Mouse (Mus musculus): ENCODE data around the gene Tspan7. TPM values are rescaled to one million over a fixed set of nuclear protein-coding genes. Genes with fewer than 3 reads are reported as not detected.

Tspan7 gene
- 0.37 TPM in 1 of 2 replicates, not detected in the other for polyA plus RNA-seq (2012; ENCODE audit: insufficient read depth, low replicate concordance)

- H3K4me3 ChIP-seq (replicated peaks) = peak within 1 kb of the TSS; percentile 69
These were observed at the start of gene Tspan7 for GRCm38 (mm10) chrX:10484872-10485569. Tspan7 (plus strand) TSS chrX:10485158.

GRCm38 (mm10) chrX:10449323-10449980, 35.5 kb upstream of the Tspan7 start:
- H3K9me3 ChIP-seq = no peaks in the 10 kb centered on the region
- no peaks in the 10 kb centered on the region for H3K36me3 ChIP-seq (replicated peaks; ENCODE audit: low read length)
- no peaks in the 10 kb centered on the region for H3K4me1 ChIP-seq
- no peak for TF ChIP-seq GATA1 (IDR thresholded peaks at IDR 0.05; ENCODE audit: borderline replicate concordance, low read length)
- no peak for TF ChIP-seq FLI1 (IDR thresholded peaks at IDR 0.05; ENCODE audit: low read length)
- H3K4me3 ChIP-seq (replicated peaks) = no peak overlapping the region
- peaks cover 2% of the 10 kb centered on the region for H3K27me3 ChIP-seq (replicated peaks)

More at GRCm38 (mm10) chrX:10484872-10485569, at the start of gene Tspan7:
- Histone ChIP-seq H3K27me3 (replicated peaks) (peaks cover 28% of the 10 kb centered on the region), H3K4me1 (peaks cover 2% of the 10 kb centered on the region; the same call in 1 of the 2 replicates), H3K36me3 (replicated peaks; ENCODE audit: low read length) (no peaks in the 10 kb centered on the region), H3K9me3 (0 out of 2 replicates have a peak, but pooled peaks cover 3% of the 10 kb centered on the region)
- TF ChIP-seq GATA1 (IDR thresholded peaks at IDR 0.05; ENCODE audit: borderline replicate concordance, low read length) = no peak
- TF ChIP-seq FLI1 (IDR thresholded peaks at IDR 0.05; ENCODE audit: low read length) = no peak

GRCm38 (mm10) chrX:10450143-10451060, 34.6 kb upstream of the Tspan7 start:
- H3K4me3 ChIP-seq (replicated peaks) = no peak overlapping the region
- H3K36me3 ChIP-seq (replicated peaks; ENCODE audit: low read length) = no peaks in the 10 kb centered on the region
- no peaks in the 10 kb centered on the region for H3K4me1 ChIP-seq
- H3K9me3 ChIP-seq = no peaks in the 10 kb centered on the region
- peaks cover 2% of the 10 kb centered on the region for H3K27me3 ChIP-seq (replicated peaks)
- TF ChIP-seq FLI1 (IDR thresholded peaks at IDR 0.05; ENCODE audit: low read length) = no peak
- TF ChIP-seq GATA1 (IDR thresholded peaks at IDR 0.05; ENCODE audit: borderline replicate concordance, low read length) = no peak

GRCm38 (mm10) chrX:10453798-10454197, 31.2 kb upstream of the Tspan7 start:
- no peak for TF ChIP-seq GATA1 (IDR thresholded peaks at IDR 0.05; ENCODE audit: borderline replicate concordance, low read length)
- TF ChIP-seq FLI1 (IDR thresholded peaks at IDR 0.05; ENCODE audit: low read length) = no peak
- H3K9me3 ChIP-seq = no peaks in the 10 kb centered on the region
- no peak overlapping the region for H3K4me3 ChIP-seq (replicated peaks)
- H3K36me3 ChIP-seq (replicated peaks; ENCODE audit: low read length) = no peaks in the 10 kb centered on the region
- no peaks in the 10 kb centered on the region for H3K4me1 ChIP-seq
- H3K27me3 ChIP-seq (replicated peaks) = peaks cover 3% of the 10 kb centered on the region

GRCm38 (mm10) chrX:10457256-10457655, 27.7 kb upstream of the Tspan7 start:
- Histone ChIP-seq H3K4me1 (no peaks in the 10 kb centered on the region), H3K9me3 (no peaks in the 10 kb centered on the region), H3K36me3 (replicated peaks; ENCODE audit: low read length) (no peaks in the 10 kb centered on the region), H3K27me3 (replicated peaks) (peaks cover 3% of the 10 kb centered on the region), H3K4me3 (replicated peaks) (no peak overlapping the region)
- no peak for TF ChIP-seq FLI1 (IDR thresholded peaks at IDR 0.05; ENCODE audit: low read length)
- no peak for TF ChIP-seq GATA1 (IDR thresholded peaks at IDR 0.05; ENCODE audit: borderline replicate concordance, low read length)

- H3K36me3 ChIP-seq (replicated peaks; ENCODE audit: low read length) = no peaks in the 10 kb centered on the region
- no peaks in the 10 kb centered on the region for H3K9me3 ChIP-seq
- H3K4me1 ChIP-seq = no peaks in the 10 kb centered on the region
- H3K4me3 ChIP-seq (replicated peaks) = no peak overlapping the region
- TF ChIP-seq FLI1 (IDR thresholded peaks at IDR 0.05; ENCODE audit: low read length) (no peak), GATA1 (IDR thresholded peaks at IDR 0.05; ENCODE audit: borderline replicate concordance, low read length) (no peak)
- no peaks in the 10 kb centered on the region for H3K27me3 ChIP-seq (replicated peaks)
These were observed 7.9 kb upstream of the Tspan7 start for GRCm38 (mm10) chrX:10477088-10477487.

- Histone ChIP-seq H3K9me3 (no peaks in the 10 kb centered on the region), H3K27me3 (replicated peaks) (peaks cover 4% of the 10 kb centered on the region), H3K4me1 (no peaks in the 10 kb centered on the region), H3K4me3 (replicated peaks) (no peak overlapping the region), H3K36me3 (replicated peaks; ENCODE audit: low read length) (no peaks in the 10 kb centered on the region)
- TF ChIP-seq FLI1 (IDR thresholded peaks at IDR 0.05; ENCODE audit: low read length) (no peak), GATA1 (IDR thresholded peaks at IDR 0.05; ENCODE audit: borderline replicate concordance, low read length) (no peak)
These were observed 5.7 kb upstream of the Tspan7 start for GRCm38 (mm10) chrX:10479031-10479886.

GRCm38 (mm10) chrX:10479943-10480342, 5.0 kb upstream of the Tspan7 start:
- Histone ChIP-seq H3K36me3 (replicated peaks; ENCODE audit: low read length) (no peaks in the 10 kb centered on the region), H3K4me1 (peaks cover under 1% of the 10 kb centered on the region; the same call in 1 of the 2 replicates), H3K4me3 (replicated peaks) (no peak overlapping the region), H3K27me3 (replicated peaks) (peaks cover 8% of the 10 kb centered on the region), H3K9me3 (no peaks in the 10 kb centered on the region)
- TF ChIP-seq FLI1 (IDR thresholded peaks at IDR 0.05; ENCODE audit: low read length) (no peak), GATA1 (IDR thresholded peaks at IDR 0.05; ENCODE audit: borderline replicate concordance, low read length) (no peak)

Measured in megakaryocyte, embryonic 14.5 days (primary cell).